Mouse (Mus musculus): ENCODE data around the gene Spast.

Gene Spast

DNA sequence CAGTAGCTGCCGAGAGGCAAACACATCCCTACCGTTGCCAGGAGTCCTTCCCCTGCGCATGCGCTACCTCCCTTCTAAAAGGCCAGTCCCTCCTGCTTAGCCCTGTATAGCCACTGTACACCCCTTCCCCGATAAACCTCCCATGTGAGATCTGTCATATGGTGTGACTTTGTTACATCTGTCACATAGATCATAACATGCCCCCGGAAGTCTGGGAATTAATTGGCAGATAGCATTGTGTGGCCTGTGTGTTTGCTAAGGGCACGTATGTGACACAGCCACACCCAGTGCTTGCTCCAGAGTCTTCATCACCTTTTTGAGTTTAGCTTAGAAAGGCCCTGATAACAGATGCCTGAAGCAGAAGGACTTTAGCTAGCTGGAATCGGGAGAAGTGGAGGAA, 91.3 kb downstream of the Spast start:
- DNase-seq: no peak

DNA sequence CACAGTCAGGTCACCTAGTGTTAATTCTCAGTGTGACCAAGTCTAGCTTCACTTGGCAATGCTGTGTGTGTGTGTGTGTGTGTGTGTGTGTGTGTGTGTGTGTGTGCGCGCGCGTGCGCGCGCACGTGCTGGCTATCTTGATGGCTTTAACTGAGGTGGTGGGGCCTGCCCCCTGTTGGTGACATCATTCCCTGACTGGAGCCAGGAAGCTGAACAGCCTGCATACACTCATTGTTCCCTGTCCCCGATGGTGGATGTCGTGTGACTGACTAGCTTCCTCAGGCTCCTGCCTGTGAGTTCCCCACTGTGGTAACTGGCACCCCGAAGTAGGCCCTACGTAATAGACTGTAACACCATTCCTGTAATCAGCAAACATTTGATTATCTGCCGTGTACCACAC, 92.7 kb downstream of the Spast start:
- DNase-seq: no peak

DNA sequence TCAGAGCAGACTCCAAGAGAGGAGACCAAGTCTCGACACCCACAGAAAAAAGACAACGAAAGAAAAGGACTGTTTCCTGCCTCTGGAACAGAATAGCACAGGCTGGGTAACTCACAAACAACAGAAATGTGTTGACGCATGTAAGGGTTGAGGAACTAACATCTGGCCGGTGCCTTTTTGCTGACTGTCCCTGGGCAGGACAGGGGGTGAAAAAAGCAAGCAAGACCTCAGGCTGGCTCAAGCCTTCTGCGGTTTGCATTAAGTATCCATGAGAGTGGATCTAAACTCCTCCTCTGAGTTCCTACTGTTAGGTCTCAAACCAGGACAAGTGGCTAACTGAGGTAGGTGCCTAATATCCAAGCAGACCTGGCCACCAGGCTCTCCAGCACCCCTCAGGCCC, 93.8 kb downstream of the Spast start:
- no peak for DNase-seq

DNA sequence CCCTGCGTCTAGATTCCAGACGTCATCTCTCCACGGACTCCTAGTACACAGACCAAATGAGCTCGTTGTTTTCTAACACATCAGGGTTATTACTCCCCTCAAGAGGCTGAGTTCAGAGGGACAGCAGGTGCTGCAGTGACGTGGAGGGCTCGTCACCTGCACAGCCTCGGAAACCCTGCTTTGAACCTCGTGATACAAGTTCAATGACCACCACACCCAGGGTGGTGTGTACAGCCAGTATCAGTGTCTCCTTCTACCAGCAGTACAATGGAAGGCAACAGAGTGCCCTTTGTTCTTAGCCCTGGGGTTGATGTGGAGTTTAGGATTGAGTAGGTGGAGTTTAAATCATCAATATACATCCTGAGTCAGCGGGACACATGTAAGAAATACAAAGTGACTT, 99.0 kb downstream of the Spast start:
- no peak for DNase-seq

DNA sequence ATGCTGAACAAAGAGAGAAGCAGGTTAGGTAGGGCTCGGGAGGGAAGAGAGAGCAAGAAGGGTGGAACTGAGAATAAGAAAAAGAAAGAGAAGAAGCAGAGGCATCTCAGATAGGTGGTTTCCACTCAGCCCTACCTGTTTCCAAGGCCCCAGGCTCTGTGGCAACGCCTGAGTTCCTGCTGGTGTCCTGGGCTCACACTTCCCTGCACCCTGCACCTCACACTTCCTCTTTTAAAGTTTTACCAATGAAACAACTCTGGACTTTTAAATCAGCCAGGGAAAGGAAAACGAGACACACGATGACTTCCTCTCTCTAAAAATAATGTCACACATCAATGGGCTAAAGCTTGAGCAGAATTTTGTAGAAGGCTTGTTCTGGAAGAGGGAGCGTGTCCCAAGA, 101.7 kb downstream of the Spast start:
- no peak for DNase-seq
